Mouse (Mus musculus): ENCODE measurements around the gene Gm15155. TPM values are rescaled to one million over a fixed set of nuclear protein-coding genes. Genes with fewer than 3 reads are reported as not detected.

The Gm15155 gene
- not detected in 2 replicates for polyA plus RNA-seq (2015; fragmentation: Nextera tagmentation; extraction: Ambion mirVana)

GRCm38 (mm10) chrX:155624341-155624841, at the start of gene Gm15155:
Gene Gm15155 (plus strand): TSS chrX:155624741.
- Histone ChIP-seq H3K36me3 (no peaks in the 10 kb centered on the region), H3K9ac (0 out of 2 replicates have a peak within 1 kb of the TSS, but pooled peaks have one; percentile 17), H3K27me3 (replicated peaks) (peaks cover 30% of the 10 kb centered on the region), H3K4me1 (replicated peaks) (0 out of 2 replicates have a peak, but pooled peaks cover 4% of the 10 kb centered on the region), H3K4me3 (replicated peaks) (peak within 1 kb of the TSS; percentile 42), H3K4me2 (replicated peaks) (peak within 1 kb of the TSS; percentile 83), H3K27ac (no peak within 1 kb of the TSS), H3K9me3 (no peaks in the 10 kb centered on the region)
- peak; percentile 29; the same call in 1 of the 2 replicates for ATAC-seq
- 18% methylated on average over 18 of the region's 19 CpGs for WGBS

- H3K4me3 ChIP-seq (replicated peaks): no peak overlapping the region
- H3K36me3 ChIP-seq: no peaks in the 10 kb centered on the region
- ATAC-seq: no peak
- no peaks in the 10 kb centered on the region for H3K4me1 ChIP-seq (replicated peaks)
- no peak overlapping the region for H3K4me2 ChIP-seq (replicated peaks)
- no peaks in the 10 kb centered on the region for H3K27me3 ChIP-seq (replicated peaks)
- H3K27ac ChIP-seq: no peak overlapping the region
- no peaks in the 10 kb centered on the region for H3K9me3 ChIP-seq
- no peak overlapping the region for H3K9ac ChIP-seq
Observed at GRCm38 (mm10) chrX:155579791-155580190, 44.8 kb upstream of the Gm15155 start.

- no peak overlapping the region for H3K9ac ChIP-seq
- H3K4me3 ChIP-seq (replicated peaks): no peak overlapping the region
- no peak overlapping the region for H3K27ac ChIP-seq
- H3K9me3 ChIP-seq: no peaks in the 10 kb centered on the region
- H3K27me3 ChIP-seq (replicated peaks): no peaks in the 10 kb centered on the region
- H3K4me2 ChIP-seq (replicated peaks): no peak overlapping the region
- 76% methylated on average over 2 of the region's 2 CpGs for WGBS
- no peaks in the 10 kb centered on the region for H3K36me3 ChIP-seq
- H3K4me1 ChIP-seq (replicated peaks): no peaks in the 10 kb centered on the region
- no peak for ATAC-seq
Observed at GRCm38 (mm10) chrX:155584586-155584985, 40.0 kb upstream of the Gm15155 start.

- no peaks in the 10 kb centered on the region for H3K4me1 ChIP-seq (replicated peaks)
- no peaks in the 10 kb centered on the region for H3K27me3 ChIP-seq (replicated peaks)
- WGBS: 59% methylated on average over 3 of the region's 3 CpGs
- no peak overlapping the region for H3K4me2 ChIP-seq (replicated peaks)
- H3K9ac ChIP-seq: no peak overlapping the region
- no peak overlapping the region for H3K4me3 ChIP-seq (replicated peaks)
- no peak for ATAC-seq
- H3K9me3 ChIP-seq: no peaks in the 10 kb centered on the region
- H3K36me3 ChIP-seq: no peaks in the 10 kb centered on the region
- no peak overlapping the region for H3K27ac ChIP-seq
Observed at GRCm38 (mm10) chrX:155591490-155591889, 33.1 kb upstream of the Gm15155 start.

- Histone ChIP-seq H3K9me3 (no peaks in the 10 kb centered on the region), H3K27me3 (replicated peaks) (no peaks in the 10 kb centered on the region), H3K27ac (no peak overlapping the region), H3K36me3 (no peaks in the 10 kb centered on the region), H3K4me1 (replicated peaks) (no peaks in the 10 kb centered on the region), H3K4me3 (replicated peaks) (no peak overlapping the region), H3K4me2 (replicated peaks) (no peak overlapping the region), H3K9ac (no peak overlapping the region)
- WGBS: 77% methylated on average over 2 of the region's 2 CpGs
- no peak for ATAC-seq
Observed at GRCm38 (mm10) chrX:155592467-155592866, 32.1 kb upstream of the Gm15155 start.

- no peaks in the 10 kb centered on the region for H3K9me3 ChIP-seq
- WGBS: 55% methylated on average over 1 of the region's 1 CpGs
- H3K4me3 ChIP-seq (replicated peaks): no peak overlapping the region
- H3K9ac ChIP-seq: no peak overlapping the region
- no peaks in the 10 kb centered on the region for H3K27me3 ChIP-seq (replicated peaks)
- no peak overlapping the region for H3K27ac ChIP-seq
- H3K36me3 ChIP-seq: no peaks in the 10 kb centered on the region
- no peak for ATAC-seq
- no peak overlapping the region for H3K4me2 ChIP-seq (replicated peaks)
- no peaks in the 10 kb centered on the region for H3K4me1 ChIP-seq (replicated peaks)
Observed at GRCm38 (mm10) chrX:155594685-155595084, 29.9 kb upstream of the Gm15155 start.

GRCm38 (mm10) chrX:155596390-155596789, 28.2 kb upstream of the Gm15155 start:
- Histone ChIP-seq H3K9ac (no peak overlapping the region), H3K27me3 (replicated peaks) (no peaks in the 10 kb centered on the region), H3K36me3 (no peaks in the 10 kb centered on the region), H3K4me1 (replicated peaks) (no peaks in the 10 kb centered on the region), H3K27ac (no peak overlapping the region), H3K4me2 (replicated peaks) (no peak overlapping the region), H3K9me3 (no peaks in the 10 kb centered on the region), H3K4me3 (replicated peaks) (no peak overlapping the region)
- ATAC-seq: no peak

GRCm38 (mm10) chrX:155601196-155601595, 23.3 kb upstream of the Gm15155 start:
- Histone ChIP-seq H3K27ac (no peak overlapping the region), H3K27me3 (replicated peaks) (no peaks in the 10 kb centered on the region), H3K4me2 (replicated peaks) (no peak overlapping the region), H3K9me3 (no peaks in the 10 kb centered on the region), H3K9ac (no peak overlapping the region), H3K4me1 (replicated peaks) (no peaks in the 10 kb centered on the region), H3K4me3 (replicated peaks) (no peak overlapping the region), H3K36me3 (no peaks in the 10 kb centered on the region)
- no peak for ATAC-seq
- 74% methylated on average over 2 of the region's 2 CpGs for WGBS

GRCm38 (mm10) chrX:155622527-155622926, 2.0 kb upstream of the Gm15155 start:
- 12% methylated on average over 24 of the region's 24 CpGs for WGBS
- H3K9ac ChIP-seq: no peak overlapping the region

GRCm38 (mm10) chrX:155622961-155623599, 1.5 kb upstream of the Gm15155 start:
- H3K4me2 ChIP-seq (replicated peaks): peak overlapping the region; percentile 83
- 19% methylated on average over 28 of the region's 69 CpGs for WGBS
- peak overlapping the region; percentile 42 for H3K4me3 ChIP-seq (replicated peaks)
- no peak overlapping the region for H3K27ac ChIP-seq
- H3K36me3 ChIP-seq: no peaks in the 10 kb centered on the region
- H3K4me1 ChIP-seq (replicated peaks): 0 out of 2 replicates have a peak, but pooled peaks cover 4% of the 10 kb centered on the region
- H3K9me3 ChIP-seq: no peaks in the 10 kb centered on the region
- 0 out of 2 replicates have a peak overlapping the region, but pooled peaks have one; percentile 17 for H3K9ac ChIP-seq
- ATAC-seq: peak; percentile 67
- H3K27me3 ChIP-seq (replicated peaks): peaks cover 30% of the 10 kb centered on the region

More at GRCm38 (mm10) chrX:155622527-155622926, 2.0 kb upstream of the Gm15155 start:
- Histone ChIP-seq H3K9me3 (no peaks in the 10 kb centered on the region), H3K27me3 (replicated peaks) (peaks cover 30% of the 10 kb centered on the region), H3K27ac (no peak overlapping the region), H3K4me2 (replicated peaks) (peak overlapping the region; percentile 83), H3K4me3 (replicated peaks) (peak overlapping the region; percentile 42), H3K36me3 (no peaks in the 10 kb centered on the region), H3K4me1 (replicated peaks) (0 out of 2 replicates have a peak, but pooled peaks cover 4% of the 10 kb centered on the region)
- peak; percentile 54 for ATAC-seq

GRCm38 (mm10) chrX:155623701-155624281, 750 bp upstream of the Gm15155 start, which contains the start of gene Ptchd1:
Gene Ptchd1 (minus strand): TSS chrX:155623814.
- no peak within 1 kb of the TSS for H3K27ac ChIP-seq

GRCm38 (mm10) chrX:155624895-155625294, 354 bp downstream of the Gm15155 start:
- H3K27ac ChIP-seq: no peak overlapping the region
- H3K27me3 ChIP-seq (replicated peaks): peaks cover 30% of the 10 kb centered on the region
- H3K4me2 ChIP-seq (replicated peaks): peak overlapping the region; percentile 83
- no peak overlapping the region for H3K9ac ChIP-seq
- ATAC-seq: no peak
- H3K4me1 ChIP-seq (replicated peaks): 0 out of 2 replicates have a peak, but pooled peaks cover 4% of the 10 kb centered on the region
- WGBS: 10% methylated on average over 15 of the region's 15 CpGs
- H3K9me3 ChIP-seq: no peaks in the 10 kb centered on the region
- H3K4me3 ChIP-seq (replicated peaks): peak overlapping the region; percentile 42; the same call in 1 of the 2 replicates
- no peaks in the 10 kb centered on the region for H3K36me3 ChIP-seq

More at GRCm38 (mm10) chrX:155623701-155624281, 750 bp upstream of the Gm15155 start, which contains the start of gene Ptchd1:
- H3K27me3 ChIP-seq (replicated peaks): peaks cover 30% of the 10 kb centered on the region
- peak; percentile 70 for ATAC-seq
- H3K4me2 ChIP-seq (replicated peaks): peak within 1 kb of the TSS; percentile 83
- H3K36me3 ChIP-seq: no peaks in the 10 kb centered on the region
- 0 out of 2 replicates have a peak within 1 kb of the TSS, but pooled peaks have one; percentile 17 for H3K9ac ChIP-seq
- H3K9me3 ChIP-seq: no peaks in the 10 kb centered on the region
- H3K4me3 ChIP-seq (replicated peaks): peak within 1 kb of the TSS; percentile 42
- 0 out of 2 replicates have a peak, but pooled peaks cover 4% of the 10 kb centered on the region for H3K4me1 ChIP-seq (replicated peaks)
- 15% methylated on average over 33 of the region's 34 CpGs for WGBS

Measured in intestine, embryonic 15.5 days (tissue).